ENCODE assay signal across 26 mouse cellular contexts in the genomic region with DNA sequence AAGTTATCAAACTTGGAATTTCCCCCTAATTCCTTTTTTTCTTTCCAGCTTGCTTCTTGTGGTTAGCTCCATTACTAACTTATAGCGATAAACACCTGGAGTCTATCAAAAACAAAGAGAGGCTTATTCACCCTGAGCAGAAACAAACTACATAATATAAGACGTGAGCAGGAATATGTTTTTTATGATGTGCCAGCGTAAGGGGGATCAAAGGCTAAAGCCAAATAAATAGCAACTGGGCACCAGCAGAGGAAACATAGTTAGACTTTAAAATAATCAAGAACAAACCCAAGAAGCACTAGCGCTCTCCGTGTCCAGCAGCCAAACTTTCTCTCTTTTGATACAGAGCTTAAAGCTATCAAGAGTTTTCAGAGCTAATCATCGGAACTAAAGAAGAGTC.
A peak's percentile ranks its signal among the peaks of the same experiment; 100 is the strongest.
DNase-seq lines count a peak whose midpoint lies in the region; ATAC-seq and TF ChIP-seq lines count a peak whose summit lies in the region.
"Had no signal": no experiment of that assay in that cellular context is flagged by ENCODE, and none has a peak within 500 bp of the region (broad histone marks: within the 10 kb centered on the region; RNA-seq: fewer than 3 reads in every experiment).

No protein-coding gene starts in this region.

- H3K9me3 ChIP-seq in liver, postnatal 0 days (ENCODE audit: low read length), result no peaks in the 10 kb centered on the region
- no peaks in the 10 kb centered on the region for H3K9me3 ChIP-seq in liver, embryonic 12.5 days (replicated peaks)
- H3K9me3 ChIP-seq in limb, embryonic 14.5 days (ENCODE audit: control insufficient read depth, low read length), result no peaks in the 10 kb centered on the region
- H3K9me3 ChIP-seq: forebrain, embryonic 15.5 days; heart, embryonic 15.5 days; hindbrain, embryonic 13.5 days; neural tube, embryonic 13.5 days had no signal

- H3K4me3 ChIP-seq in liver, postnatal 0 days (ENCODE audit: low read depth, low read length), result no peak overlapping the region
- no peak overlapping the region for H3K4me3 ChIP-seq in liver, embryonic 12.5 days
- H3K4me3 ChIP-seq in limb, embryonic 14.5 days (replicated peaks; ENCODE audit: low read length), result no peak overlapping the region
- H3K4me3 ChIP-seq: forebrain, embryonic 15.5 days; heart, embryonic 15.5 days; hindbrain, embryonic 13.5 days; left cerebral cortex, adult 2 months; midbrain, embryonic 10.5 days; myocyte; neural tube, embryonic 13.5 days had no signal

- no peak for TF ChIP-seq EP300 in liver, postnatal 0 days (IDR thresholded peaks at IDR 0.05; ENCODE audit: low read depth)

- TF ChIP-seq CTCF in liver, postnatal 0 days (IDR thresholded peaks at IDR 0.05; ENCODE audit: low read depth), result no peak

- no peaks in the 10 kb centered on the region for H3K36me3 ChIP-seq in liver, postnatal 0 days (replicated peaks; ENCODE audit: insufficient read depth, low read length)
- no peaks in the 10 kb centered on the region for H3K36me3 ChIP-seq in liver, embryonic 12.5 days
- no peaks in the 10 kb centered on the region for H3K36me3 ChIP-seq in limb, embryonic 14.5 days (ENCODE audit: control insufficient read depth, insufficient read depth, low read length)
- H3K36me3 ChIP-seq: forebrain, embryonic 15.5 days; heart, embryonic 15.5 days; hindbrain, embryonic 13.5 days; midbrain, embryonic 10.5 days; neural tube, embryonic 13.5 days had no signal

- H3K4me1 ChIP-seq in liver, postnatal 0 days (ENCODE audit: insufficient read depth), result no peaks in the 10 kb centered on the region
- H3K4me1 ChIP-seq in liver, embryonic 12.5 days, result no peaks in the 10 kb centered on the region
- H3K4me1 ChIP-seq in limb, embryonic 14.5 days (ENCODE audit: control insufficient read depth, insufficient read depth, low read length), result peaks cover 27% of the 10 kb centered on the region
- H3K4me1 ChIP-seq: heart, embryonic 15.5 days; neural tube, embryonic 13.5 days had no signal

- H3K27me3 ChIP-seq in liver, postnatal 0 days (ENCODE audit: insufficient read depth, low read length), result no peaks in the 10 kb centered on the region
- no peaks in the 10 kb centered on the region for H3K27me3 ChIP-seq in liver, embryonic 12.5 days (replicated peaks)
- no peaks in the 10 kb centered on the region for H3K27me3 ChIP-seq in limb, embryonic 14.5 days (ENCODE audit: control insufficient read depth, insufficient read depth, low read length)
- H3K27me3 ChIP-seq: forebrain, embryonic 15.5 days; heart, embryonic 15.5 days; hindbrain, embryonic 13.5 days; neural tube, embryonic 13.5 days had no signal

- TF ChIP-seq POLR2A in limb, embryonic 14.5 days (IDR thresholded peaks at IDR 0.05; ENCODE audit: borderline replicate concordance, extremely low read depth, insufficient read depth, insufficient read length), result no peak

- peak overlapping the region; percentile 51 for H3K4me2 ChIP-seq in liver, postnatal 0 days (ENCODE audit: low read depth, low read length)
- no peak overlapping the region for H3K4me2 ChIP-seq in liver, embryonic 12.5 days
- H3K4me2 ChIP-seq in limb, embryonic 14.5 days (replicated peaks; ENCODE audit: low read depth, low read length, severe bottlenecking), result peak overlapping the region; percentile 3; the same call in 1 of the 2 replicates
- H3K4me2 ChIP-seq: forebrain, embryonic 15.5 days; heart, embryonic 15.5 days; hindbrain, embryonic 13.5 days; neural tube, embryonic 13.5 days had no signal

- peak overlapping the region; percentile 22; the same call in 1 of the 2 replicates for H3K27ac ChIP-seq in liver, postnatal 0 days (ENCODE audit: low read depth)
- no peak overlapping the region for H3K27ac ChIP-seq in liver, embryonic 12.5 days
- H3K27ac ChIP-seq in limb, embryonic 14.5 days (replicated peaks; ENCODE audit: low read depth, low read length), result no peak overlapping the region
- H3K27ac ChIP-seq: forebrain, embryonic 15.5 days; heart, embryonic 15.5 days; hindbrain, embryonic 13.5 days; kidney, postnatal 0 days; left cerebral cortex, adult 2 months; liver, embryonic 14.5 days; midbrain, embryonic 10.5 days; neural tube, embryonic 13.5 days had no signal

- intact Hi-C loops in gastrocnemius, postnatal 14 days (cut with DNase I; ENCODE audit: low total_unique reads), result no loop called here

- 74% methylated on average over 6 of the region's 6 CpGs for WGBS in liver, postnatal 0 days (ENCODE audit: insufficient replicate concordance)
- WGBS in liver, embryonic 12.5 days (ENCODE audit: insufficient replicate concordance), result 72% methylated on average over 6 of the region's 6 CpGs
- WGBS in limb, embryonic 14.5 days, result 18% methylated on average over 6 of the region's 6 CpGs

- no peak overlapping the region for H3K9ac ChIP-seq in liver, postnatal 0 days (replicated peaks)
- no peak overlapping the region for H3K9ac ChIP-seq in liver, embryonic 12.5 days
- H3K9ac ChIP-seq in limb, embryonic 14.5 days (ENCODE audit: low read depth, low read length, severe bottlenecking), result no peak overlapping the region
- H3K9ac ChIP-seq: forebrain, embryonic 15.5 days; heart, embryonic 15.5 days; hindbrain, embryonic 13.5 days; liver, embryonic 14.5 days; neural tube, embryonic 13.5 days had no signal

- peak; percentile 18 for DNase-seq in heart, adult 11 months
- DNase-seq in heart, adult 8-10 months (ENCODE audit: low spot score), result no peak
- no peak for DNase-seq in liver, postnatal 0 days
- DNase-seq in forelimb bud, embryonic 11.5 days (ENCODE audit: low read depth, low spot score), result peak; percentile 80
- DNase-seq in limb, embryonic 14.5 days (ENCODE audit: low spot score), result peak; percentile 28
- no peak for DNase-seq in cerebellum, postnatal 36 days
- DNase-seq in gastrocnemius, postnatal 14 days, result no peak
- DNase-seq: adrenal gland, postnatal 14 days; cerebellum, adult 8-10 months; gastrocnemius, postnatal 36 days; heart, postnatal 36 days; lung, postnatal 10 days; retina, postnatal 1 day; right cerebral cortex, postnatal 25 days; thymus, postnatal 4 days had no signal

- no peak for ATAC-seq in liver, postnatal 0 days
- no peak for ATAC-seq in liver, embryonic 12.5 days
- no peak for ATAC-seq in limb, embryonic 14.5 days (ENCODE audit: low FRiP score, low read depth)
- ATAC-seq: inflammation-experienced regulatory T-cells, adult 6 months had no signal

Comparison
In these comparisons a context has a peak if more than half of its experiments do, and no peak if none do; other contexts are left out.
1. DNase-seq: peak in heart, adult 11 months (single experiment), forelimb bud, embryonic 11.5 days (single experiment) and limb, embryonic 14.5 days (single experiment); none in heart, adult 8-10 months (single experiment), liver, postnatal 0 days (single experiment), cerebellum, postnatal 36 days (0 of 2) and gastrocnemius, postnatal 14 days (single experiment).